32 mouse cellular contexts compared by ENCODE assay signal in genomic region chrX:147443386-147443785, GRCm38 (mm10). TPM values are rescaled to one million over a fixed set of nuclear protein-coding genes. Genes with fewer than 3 reads are reported as not detected.
A peak's percentile ranks its signal among the peaks of the same experiment; 100 is the strongest.
DNase-seq lines count a peak whose midpoint lies in the region; ATAC-seq and TF ChIP-seq lines count a peak whose summit lies in the region.
"Had no signal": no experiment of that assay in that cellular context is flagged by ENCODE, and none has a peak within 500 bp of the region (broad histone marks: within the 10 kb centered on the region; RNA-seq: fewer than 3 reads in every experiment).

No protein-coding gene starts in this region.

- no peak for TF ChIP-seq EP300 in heart, adult 2 months (IDR thresholded peaks at IDR 0.05; ENCODE audit: insufficient read depth, low read depth, low read length)

- no peaks in the 10 kb centered on the region for H3K36me3 ChIP-seq in heart, adult 2 months (ENCODE audit: control insufficient read depth, insufficient read depth, low read length)
- no peaks in the 10 kb centered on the region for H3K36me3 ChIP-seq in kidney, embryonic 16.5 days (ENCODE audit: insufficient read depth, low read length)
- H3K36me3 ChIP-seq: embryonic facial prominence, embryonic 10.5 days; embryonic facial prominence, embryonic 13.5 days; forebrain, embryonic 12.5 days; forebrain, embryonic 15.5 days; heart, embryonic 13.5 days had no signal

- H3K4me2 ChIP-seq in kidney, embryonic 16.5 days (replicated peaks; ENCODE audit: low read depth, low read length): no peak overlapping the region
- H3K4me2 ChIP-seq: embryonic facial prominence, embryonic 13.5 days; forebrain, embryonic 12.5 days; forebrain, embryonic 15.5 days; heart, embryonic 13.5 days; hindbrain, embryonic 14.5 days had no signal

- no peaks in the 10 kb centered on the region for H3K9me3 ChIP-seq in kidney, embryonic 16.5 days (ENCODE audit: low read length)
- H3K9me3 ChIP-seq: embryonic facial prominence, embryonic 10.5 days; embryonic facial prominence, embryonic 13.5 days; forebrain, embryonic 12.5 days; forebrain, embryonic 15.5 days; heart, embryonic 13.5 days had no signal

- H3K27ac ChIP-seq in heart, adult 2 months: no peak overlapping the region
- H3K27ac ChIP-seq in kidney, embryonic 16.5 days (ENCODE audit: low read length): no peak overlapping the region
- H3K27ac ChIP-seq: embryonic facial prominence, embryonic 10.5 days; embryonic facial prominence, embryonic 13.5 days; forebrain, embryonic 12.5 days; forebrain, embryonic 15.5 days; heart, embryonic 13.5 days; hindbrain, embryonic 14.5 days had no signal

- DNase-seq in heart, adult 18-20 months: peak; percentile 2 to 3
- no peak for DNase-seq in heart, adult 2 months
- peak; percentile 1 for DNase-seq in kidney, adult 9 months
- no peak for DNase-seq in kidney, adult 18-20 months
- DNase-seq in kidney, adult 11 months: no peak
- DNase-seq in left cerebral cortex, postnatal 4 days: no peak
- DNase-seq: adrenal gland, adult 8-10 months; adrenal gland, postnatal 25 days; cerebellum, adult 11-12 months; cerebellum, adult 8-10 months; cerebellum, postnatal 10 days; cerebellum, postnatal 36 days; embryo, embryonic 11 days; gastrocnemius, postnatal 25 days; heart, postnatal 14 days; heart, postnatal 4 days had no signal

- no peaks in the 10 kb centered on the region for H3K4me1 ChIP-seq in heart, adult 2 months (ENCODE audit: control insufficient read depth, insufficient read depth, low read length)
- H3K4me1 ChIP-seq in kidney, embryonic 16.5 days (ENCODE audit: insufficient read depth, low read length): no peaks in the 10 kb centered on the region
- H3K4me1 ChIP-seq: embryonic facial prominence, embryonic 10.5 days; embryonic facial prominence, embryonic 13.5 days; forebrain, embryonic 12.5 days; forebrain, embryonic 15.5 days; heart, embryonic 13.5 days had no signal

- TF ChIP-seq CTCF in heart, adult 2 months (IDR thresholded peaks at IDR 0.05): no peak

- H3K4me3 ChIP-seq in heart, adult 2 months: no peak overlapping the region
- no peak overlapping the region for H3K4me3 ChIP-seq in kidney, embryonic 16.5 days (ENCODE audit: low read length)
- H3K4me3 ChIP-seq: embryonic facial prominence, embryonic 10.5 days; embryonic facial prominence, embryonic 13.5 days; erythroblast, embryonic 14.5 days; forebrain, embryonic 12.5 days; forebrain, embryonic 15.5 days; heart, embryonic 13.5 days had no signal

- peak; percentile 57; the same call in 1 of the 2 replicates for ATAC-seq in kidney, embryonic 16.5 days (ENCODE audit: low FRiP score, low TSS enrichment)
- ATAC-seq: activated CD4-positive, CD25-positive, alpha-beta regulatory T cell, adult 4 months; forebrain, embryonic 15.5 days had no signal

- H3K27me3 ChIP-seq in heart, adult 2 months (ENCODE audit: control insufficient read depth, insufficient read depth, low read length): no peaks in the 10 kb centered on the region
- H3K27me3 ChIP-seq in kidney, embryonic 16.5 days (ENCODE audit: insufficient read depth, low read length): no peaks in the 10 kb centered on the region
- H3K27me3 ChIP-seq: embryonic facial prominence, embryonic 13.5 days; forebrain, embryonic 12.5 days; forebrain, embryonic 15.5 days; heart, embryonic 13.5 days had no signal

- no peaks in the 10 kb centered on the region for H3K79me2 ChIP-seq in heart, adult 2 months (replicated peaks; ENCODE audit: control insufficient read depth, insufficient read depth, low read length)

- intact Hi-C loops in heart, adult 2 months (cut with DNase I): no loop called here
- intact Hi-C loops in left cerebral cortex, postnatal 4 days (cut with DNase I): no loop called here

- no peak overlapping the region for H3K9ac ChIP-seq in heart, adult 2 months (ENCODE audit: low read depth, low read length)
- H3K9ac ChIP-seq in kidney, embryonic 16.5 days (replicated peaks; ENCODE audit: low read length): no peak overlapping the region
- H3K9ac ChIP-seq: embryonic facial prominence, embryonic 13.5 days; forebrain, embryonic 12.5 days; forebrain, embryonic 15.5 days; heart, embryonic 13.5 days; hindbrain, embryonic 14.5 days had no signal

- no peak for TF ChIP-seq POLR2A in heart, adult 2 months (IDR thresholded peaks at IDR 0.05; ENCODE audit: insufficient read depth, low read depth, low read length)

- 71% methylated on average over 4 of the region's 4 CpGs for WGBS in heart, adult 2 months
- 54% methylated on average over 4 of the region's 4 CpGs for WGBS in kidney, embryonic 16.5 days

RNA-seq across cellular contexts. Expression of gene Vmn1r239-ps, which starts 10.1 kb away (rescaled TPM):
- not detected for total RNA-seq in heart, adult 18-20 months (2021)
- total RNA-seq in heart, adult 2 months (2021): not detected
- not detected in 2 replicates for polyA plus RNA-seq in heart, adult 2 months (2012; rRNA removed)
- not detected in 2 replicates for polyA plus RNA-seq in kidney, embryonic 16.5 days (2015; fragmentation: Nextera tagmentation; extraction: Ambion mirVana)
- total RNA-seq in left cerebral cortex, postnatal 4 days (2021): not detected
- total RNA-seq: adrenal gland, adult 8-10 months; adrenal gland, postnatal 25 days; ES-E14; gastrocnemius, adult 8-10 months; gastrocnemius, postnatal 25 days; heart, postnatal 14 days; heart, postnatal 4 days had no signal
- polyA plus RNA-seq: activated CD4-positive, CD25-positive, alpha-beta regulatory T cell, adult 4 months; brain, embryonic 14.5 days; cortical plate, adult 2 months; embryonic facial prominence, embryonic 10.5 days; embryonic facial prominence, embryonic 13.5 days; erythroblast, embryonic 14.5 days; forebrain, embryonic 12.5 days; forebrain, embryonic 15.5 days; gonadal fat pad, adult 2 months; heart, embryonic 13.5 days; heart, embryonic 16.5 days; hindbrain, embryonic 11.5 days; hindbrain, embryonic 14.5 days had no signal

RNA-seq across cellular contexts. Expression of gene Il13ra2, which starts 14.4 kb away (rescaled TPM):
- under 1 TPM in 1 of 2 experiments, not detected in 1; 0.18 TPM for total RNA-seq in heart, adult 18-20 months (2021)
- total RNA-seq in heart, adult 2 months (2021): not detected
- not detected in 2 replicates for polyA plus RNA-seq in heart, adult 2 months (2012; rRNA removed)
- 0.22 TPM in 1 of 2 replicates, not detected in the other for polyA plus RNA-seq in kidney, embryonic 16.5 days (2015; fragmentation: Nextera tagmentation; extraction: Ambion mirVana)
- under 1 TPM in 1 of 2 experiments, not detected in 1; 0.22 TPM for total RNA-seq in left cerebral cortex, postnatal 4 days (2021)
- total RNA-seq: adrenal gland, postnatal 25 days; ES-E14; gastrocnemius, adult 8-10 months; gastrocnemius, postnatal 25 days had no signal
- polyA plus RNA-seq: activated CD4-positive, CD25-positive, alpha-beta regulatory T cell, adult 4 months; brain, embryonic 14.5 days; embryonic facial prominence, embryonic 10.5 days; embryonic facial prominence, embryonic 13.5 days; erythroblast, embryonic 14.5 days; forebrain, embryonic 12.5 days; forebrain, embryonic 15.5 days; hindbrain, embryonic 11.5 days had no signal

Comparison
In these comparisons a context has a peak if more than half of its experiments do, and no peak if none do; other contexts are left out.
1. DNase-seq: peak in heart, adult 18-20 months (2 of 2) and kidney, adult 9 months (single experiment); none in heart, adult 2 months (0 of 2), kidney, adult 18-20 months (single experiment), kidney, adult 11 months (single experiment) and left cerebral cortex, postnatal 4 days (single experiment).